Mouse (Mus musculus): ENCODE results near the gene Stum.

The Stum gene

GRCm38 (mm10) chr1:180492777-180493176, 9.5 kb upstream of the Stum start:
- no peak for DNase-seq (ENCODE audit: low read depth)

- DNase-seq (ENCODE audit: low read depth) = no peak
Measured at GRCm38 (mm10) chr1:180485346-180485745, 2.0 kb upstream of the Stum start.

GRCm38 (mm10) chr1:180482840-180483398, 385 bp downstream of the Stum start:
- no peak for DNase-seq (ENCODE audit: low read depth)

DNA sequence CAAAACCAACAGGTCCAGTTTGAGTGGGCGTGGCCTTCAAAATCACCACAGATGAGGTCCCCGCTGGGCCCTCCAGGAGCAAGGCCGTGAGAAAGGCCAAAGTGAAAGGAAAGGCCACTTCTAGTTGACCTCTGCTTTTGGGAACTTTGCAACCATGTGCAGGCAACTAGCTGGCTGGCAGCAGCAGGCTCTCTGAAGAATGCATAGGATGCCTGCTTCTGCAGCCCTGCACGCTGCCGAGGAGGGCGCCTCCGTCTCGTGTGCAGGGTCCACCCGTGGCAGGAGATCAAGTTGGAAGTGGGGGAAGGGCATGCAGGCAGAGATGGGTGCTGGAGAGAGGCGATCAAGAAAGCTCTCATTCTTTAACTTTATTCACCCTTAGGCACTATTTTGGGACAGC, 1.3 kb downstream of the Stum start:
- DNase-seq (ENCODE audit: low read depth) = no peak

DNA sequence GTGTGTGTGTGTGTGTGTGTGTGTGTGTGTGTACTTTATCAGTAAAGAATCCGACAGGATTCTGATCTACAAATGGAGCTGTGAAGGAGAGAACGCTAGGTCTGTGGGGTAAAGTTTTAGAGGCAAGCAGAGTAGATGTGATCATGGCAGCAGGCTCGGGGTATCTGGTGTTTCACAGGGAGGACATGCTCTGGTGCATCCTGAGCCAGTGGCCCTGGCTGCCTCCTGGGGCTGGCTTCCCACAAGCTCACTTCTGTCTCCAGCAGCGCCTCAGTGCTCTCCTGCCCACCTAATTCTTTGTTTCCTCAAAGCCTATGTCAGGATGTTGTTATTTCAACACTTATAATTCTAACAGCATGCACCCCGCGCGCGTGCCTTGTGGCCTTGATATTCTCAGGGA, 2.0 kb downstream of the Stum start:
- DNase-seq (ENCODE audit: low read depth) = no peak

DNA sequence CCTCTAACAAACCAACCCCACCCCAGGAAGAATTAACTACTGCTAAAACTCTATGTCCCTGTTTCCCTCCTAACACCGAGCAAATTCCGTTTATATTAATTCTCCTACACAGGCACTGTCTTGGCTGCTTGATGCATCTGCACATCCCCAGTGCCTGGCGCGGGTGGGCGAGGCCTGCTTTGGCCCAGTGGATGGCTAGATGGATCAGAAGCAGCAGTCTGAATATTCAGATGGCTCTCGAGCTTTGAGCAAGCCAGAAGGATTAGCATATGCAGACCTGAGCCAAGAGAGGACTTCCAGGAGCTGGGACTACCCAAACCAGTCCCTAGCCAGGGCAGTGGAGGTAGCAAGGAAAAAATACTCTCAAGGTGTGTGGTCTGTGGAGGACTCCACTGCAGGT, 3.0 kb downstream of the Stum start:
- DNase-seq (ENCODE audit: low read depth) = no peak

DNA sequence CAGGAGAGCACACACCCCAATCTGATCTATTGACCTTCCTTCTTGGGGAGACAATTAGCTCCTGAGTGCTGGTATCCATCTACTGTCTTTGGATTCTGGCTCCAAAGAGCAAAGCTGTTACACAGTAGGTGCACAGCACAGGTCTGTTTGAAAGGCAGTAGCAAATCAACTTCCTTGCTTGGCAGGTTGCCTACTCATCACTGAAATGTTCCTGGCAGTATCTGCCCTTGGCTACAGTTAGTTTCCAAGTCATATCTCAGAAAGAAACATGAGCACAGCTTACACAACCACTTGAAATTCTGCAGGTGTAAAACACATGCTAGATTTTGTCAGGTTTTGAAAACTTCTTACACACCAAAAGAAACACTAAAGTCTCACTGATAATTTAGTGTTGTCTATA, 9.7 kb downstream of the Stum start:
- DNase-seq (ENCODE audit: low read depth) = no peak

- DNase-seq (ENCODE audit: low read depth) = peak; percentile 83
Measured at GRCm38 (mm10) chr1:180468004-180468403, 15.3 kb downstream of the Stum start.

DNA sequence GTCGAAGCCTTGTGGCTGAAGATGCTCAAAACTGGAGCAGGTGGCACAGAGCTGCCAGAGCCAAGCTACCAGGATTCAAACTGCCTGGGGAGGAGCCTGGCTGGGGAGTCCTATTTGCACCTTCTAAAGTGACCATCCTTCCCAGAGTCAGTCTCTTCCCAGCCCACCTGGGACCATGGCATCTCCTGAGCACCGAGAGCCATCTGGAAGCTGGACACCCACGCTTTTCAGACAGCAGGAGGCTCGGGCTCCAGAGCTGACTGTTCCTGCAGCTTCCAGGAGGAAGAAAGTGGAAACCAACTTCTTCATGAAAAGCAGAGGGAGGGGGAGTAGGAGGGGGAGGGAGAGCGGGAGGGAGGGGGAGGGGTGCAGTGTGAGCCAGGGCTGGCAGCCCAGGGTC, 17.7 kb downstream of the Stum start:
- DNase-seq (ENCODE audit: low read depth) = no peak

DNA sequence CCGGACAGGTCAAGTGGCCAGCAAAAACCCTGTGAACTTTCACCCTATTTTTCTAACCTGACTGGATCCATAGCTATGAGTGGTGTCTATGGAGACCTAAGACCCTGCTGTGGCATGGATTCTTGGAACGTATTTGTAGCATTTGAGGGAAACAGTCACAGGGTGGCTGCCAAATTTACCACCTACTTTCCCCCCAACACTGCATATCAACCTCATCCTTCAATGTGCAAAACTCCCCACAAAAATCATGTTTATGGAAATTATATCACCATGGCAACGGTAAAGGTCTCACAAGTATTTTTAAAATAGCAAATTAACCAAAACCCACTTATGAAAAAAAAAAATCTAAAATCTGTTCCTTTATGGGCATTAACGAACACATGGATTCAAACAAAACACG, 18.9 kb downstream of the Stum start:
- DNase-seq (ENCODE audit: low read depth) = no peak

GRCm38 (mm10) chr1:180462983-180463475, 20.3 kb downstream of the Stum start:
- DNase-seq (ENCODE audit: low read depth) = peak; percentile 42

DNA sequence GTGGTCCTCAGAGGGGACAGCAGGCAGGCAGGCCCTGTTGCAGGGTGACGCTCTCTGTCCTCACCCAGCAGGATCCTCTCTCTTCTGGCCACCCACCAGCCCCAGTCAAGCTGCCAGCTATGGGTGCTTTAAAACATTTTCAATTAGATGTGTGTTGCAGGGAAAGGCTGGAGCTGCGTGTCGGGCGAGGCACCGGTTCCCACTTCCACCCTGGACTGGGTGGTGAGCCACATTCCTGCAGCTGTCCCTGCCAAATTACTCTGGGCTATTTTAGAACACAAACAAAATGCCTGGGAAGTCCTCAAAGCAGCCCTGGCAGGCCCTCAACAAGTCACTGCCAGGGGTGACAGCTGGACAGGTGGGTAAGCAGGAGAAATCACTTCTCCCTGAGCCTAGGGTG, 20.9 kb downstream of the Stum start:
- no peak for DNase-seq (ENCODE audit: low read depth)

GRCm38 (mm10) chr1:180460721-180461120, 22.6 kb downstream of the Stum start:
- DNase-seq (ENCODE audit: low read depth) = no peak

DNA sequence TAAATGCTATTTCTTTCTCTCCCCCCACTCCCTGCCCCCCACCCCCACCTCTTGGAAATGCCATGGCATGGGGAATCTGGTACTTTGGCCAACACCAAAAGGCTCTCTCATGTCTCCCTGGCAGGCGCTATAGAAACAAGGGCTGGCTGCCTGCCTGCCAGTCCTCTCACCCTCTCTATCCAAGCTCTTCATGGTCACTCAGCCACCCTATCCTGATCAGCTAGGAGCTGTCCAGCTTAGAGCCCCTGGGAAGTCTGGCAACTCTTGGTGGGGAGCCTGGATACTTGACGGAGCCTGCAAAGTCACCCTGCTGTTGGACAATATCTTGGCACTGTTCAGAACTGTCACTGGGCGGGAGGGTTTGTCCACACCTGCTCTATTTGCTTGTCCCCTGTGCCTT, 24.6 kb downstream of the Stum start:
- DNase-seq (ENCODE audit: low read depth) = no peak

GRCm38 (mm10) chr1:180458274-180458673, 25.0 kb downstream of the Stum start:
- no peak for DNase-seq (ENCODE audit: low read depth)

DNA sequence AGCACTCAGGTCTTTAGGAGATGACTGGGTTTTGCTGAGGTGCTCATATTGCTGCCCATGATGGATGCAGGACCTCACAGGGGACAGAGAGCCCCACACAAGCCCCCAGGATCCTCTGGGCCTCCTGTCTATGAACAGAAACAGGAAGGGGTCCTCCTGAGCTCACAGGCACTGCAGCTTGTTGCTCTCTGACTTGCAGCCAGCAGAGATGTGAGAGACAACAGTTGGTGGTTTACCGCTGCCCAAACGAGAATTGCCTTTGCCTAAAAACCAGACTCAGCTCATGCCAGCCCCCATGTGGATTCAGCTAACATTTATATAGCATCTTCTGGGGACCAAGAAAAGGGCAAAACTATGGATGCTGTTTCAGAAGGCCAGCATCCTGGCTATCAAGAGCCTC, 33.7 kb downstream of the Stum start:
- DNase-seq (ENCODE audit: low read depth) = no peak

DNA sequence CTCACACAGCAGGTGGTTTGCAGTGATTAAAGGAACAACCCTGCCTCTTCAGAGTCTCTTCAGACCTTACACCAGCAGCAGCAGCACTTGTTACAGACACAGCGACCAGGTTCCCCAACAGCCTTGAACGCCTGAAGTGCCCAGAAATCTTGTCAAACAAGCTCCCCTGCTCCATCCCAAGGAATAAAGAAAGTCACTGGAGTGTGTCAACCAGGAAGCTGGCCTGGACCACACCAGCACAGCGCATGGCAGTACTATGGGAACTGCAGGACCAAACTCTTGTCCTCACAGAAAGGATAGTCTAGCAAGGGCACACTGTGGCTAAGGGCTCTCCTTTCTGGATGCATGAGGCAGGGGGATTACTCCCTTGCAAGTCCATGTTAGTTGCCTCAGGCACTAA, 38.9 kb downstream of the Stum start:
- DNase-seq (ENCODE audit: low read depth) = no peak

DNA sequence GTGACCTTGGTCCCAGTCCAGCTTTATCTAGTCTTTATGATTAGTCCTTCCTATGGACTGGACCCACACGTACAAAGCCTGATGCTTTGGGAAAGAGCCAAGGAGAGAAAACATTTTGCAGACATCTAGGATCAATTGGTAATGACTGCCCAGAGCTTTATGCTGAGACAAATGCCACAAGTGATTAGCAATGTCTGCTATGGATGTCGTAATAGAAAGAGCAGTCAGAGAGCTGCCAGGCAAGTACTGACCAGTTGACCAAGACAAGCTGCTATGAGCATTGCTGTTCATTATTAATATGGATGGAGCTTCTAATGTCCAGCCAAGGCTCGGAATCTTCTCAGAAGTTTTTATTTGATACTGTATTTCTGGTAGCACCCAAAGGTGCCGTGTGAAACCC, 43.8 kb downstream of the Stum start:
- DNase-seq (ENCODE audit: low read depth) = no peak

- DNase-seq (ENCODE audit: low read depth) = no peak
Measured at GRCm38 (mm10) chr1:180434925-180435324, 48.4 kb downstream of the Stum start.

DNA sequence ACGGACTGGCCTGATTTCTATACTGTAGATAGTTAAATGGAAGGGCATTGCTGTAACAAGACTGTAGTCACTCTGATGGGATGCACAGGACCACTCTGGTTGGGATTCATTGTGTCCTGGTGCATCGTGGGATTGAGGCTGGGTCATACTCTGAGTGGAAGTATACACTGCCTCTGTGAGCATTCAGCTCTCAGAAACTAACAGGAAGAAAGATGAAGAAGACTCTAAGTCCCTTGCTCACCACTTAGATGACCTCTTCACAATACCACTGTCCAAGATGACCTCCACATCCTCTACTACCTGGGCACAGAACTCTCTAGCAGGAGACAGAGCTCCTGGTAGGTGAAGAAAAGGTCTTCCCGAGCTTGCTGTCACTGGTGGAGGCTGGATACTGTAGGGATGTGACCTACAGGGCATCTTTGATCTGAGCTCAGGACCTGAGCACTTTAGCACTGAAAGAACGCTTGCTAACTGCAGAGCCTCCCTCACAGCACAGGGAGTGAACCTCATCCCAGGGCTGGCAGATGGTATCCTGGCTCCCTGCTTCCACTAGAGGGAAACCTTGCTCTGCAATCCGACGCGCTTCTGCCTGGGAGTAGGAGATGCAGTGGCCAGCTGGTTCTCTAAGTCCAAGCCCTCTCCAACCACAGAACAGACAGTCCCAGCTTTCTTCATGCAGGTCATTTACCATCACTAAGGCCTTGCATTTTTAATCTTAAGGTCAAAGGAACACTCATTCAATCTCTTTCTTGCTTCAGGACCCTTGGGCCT, 49.3 kb downstream of the Stum start:
- DNase-seq (ENCODE audit: low read depth) = peak; percentile 54

DNA sequence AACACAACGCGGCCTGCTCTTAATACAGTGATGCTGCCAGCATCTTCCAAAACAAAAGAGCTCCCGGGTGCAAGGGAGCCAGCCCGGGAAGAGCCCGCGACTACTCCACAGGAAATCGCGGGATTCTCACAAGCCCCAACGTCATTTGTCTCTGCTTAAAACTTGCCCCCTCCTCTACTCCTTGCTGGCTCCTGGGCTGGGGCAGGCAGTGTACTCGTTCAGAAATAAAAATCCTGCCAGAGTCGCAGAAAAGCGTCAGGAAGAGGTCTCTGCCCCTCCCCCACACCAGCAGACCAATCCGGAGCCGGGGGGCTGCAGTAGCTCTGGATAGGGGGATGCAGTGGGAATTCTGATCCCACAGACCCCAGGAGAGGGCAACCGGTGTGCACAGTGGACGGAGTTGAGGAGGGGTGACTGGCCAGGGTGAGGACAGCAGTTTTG, 50.2 kb downstream of the Stum start:
- DNase-seq (ENCODE audit: low read depth) = no peak

GRCm38 (mm10) chr1:180431833-180432232, 51.5 kb downstream of the Stum start:
- no peak for DNase-seq (ENCODE audit: low read depth)

GRCm38 (mm10) chr1:180429819-180430218, 53.5 kb downstream of the Stum start:
- DNase-seq (ENCODE audit: low read depth) = no peak

DNA sequence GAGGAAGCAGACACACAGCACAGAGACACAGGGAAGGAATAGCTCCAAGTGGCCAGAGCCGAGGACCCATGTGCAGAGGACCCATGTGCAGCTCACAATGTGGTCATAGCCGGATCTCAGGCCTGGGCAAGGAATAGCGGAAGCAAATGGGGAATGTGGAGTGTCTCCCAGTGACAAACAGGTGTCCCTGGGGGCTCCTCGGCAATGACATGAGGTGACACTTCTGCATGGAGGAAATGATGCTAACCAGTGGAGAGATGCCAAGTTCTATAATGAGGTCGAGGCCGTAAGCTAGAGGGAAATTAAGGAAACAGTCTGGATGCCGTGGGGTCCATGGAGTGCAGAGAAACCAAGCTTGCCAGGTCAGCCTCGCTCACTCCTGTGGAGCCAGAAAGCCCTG, 54.4 kb downstream of the Stum start:
- DNase-seq (ENCODE audit: low read depth) = no peak
